Mouse (Mus musculus) spleen, adult 2 months (tissue): ENCODE results near the gene Tmem100. TPM values are rescaled to one million over a fixed set of nuclear protein-coding genes. Genes with fewer than 3 reads are reported as not detected.

Source experiments
- DNase-seq, 2 experiments: peaks; one replicate each; pipeline versions ENCODE4 v3.0.0 to v3.0.0-alpha.2; 2012 to 2021; ENCODE audit warnings: low spot score in 2 of 2, low read depth in 1 of 2
- H3K27ac ChIP-seq: fragments of 200-500 bp; 2 replicates; pipeline ENCODE4 v1.5.1; 2012; ENCODE audit warnings: low read length, inconsistent platforms; ENCODE audit not compliant: insufficient read depth
- H3K27me3 ChIP-seq: fragments of 200-500 bp; 2 replicates; pipeline ENCODE4 v1.6.1; 2012; ENCODE audit warnings: mild to moderate bottlenecking, moderate library complexity, low read length, inconsistent platforms; ENCODE audit not compliant: control insufficient read depth, insufficient read depth
- H3K36me3 ChIP-seq: fragments of 200-500 bp; 2 replicates; pipeline ENCODE4 v1.6.1; 2012; ENCODE audit warnings: mild to moderate bottlenecking, low read length, inconsistent platforms; ENCODE audit not compliant: control insufficient read depth, insufficient read depth
- H3K4me1 ChIP-seq: fragments of 200-500 bp; 2 replicates; pipeline ENCODE4 v1.6.1; 2011; ENCODE audit warnings: inconsistent platforms; ENCODE audit not compliant: control insufficient read depth, insufficient read depth, insufficient read length
- H3K4me3 ChIP-seq: fragments of 200-500 bp; 2 replicates; pipeline ENCODE4 v1.5.1; 2011; ENCODE audit warnings: mild to moderate bottlenecking, inconsistent platforms; ENCODE audit not compliant: insufficient read depth, insufficient read length; ENCODE audit errors: extremely low read depth
- CTCF ChIP-seq: fragments of 200-500 bp; IDR thresholded peaks from 2 replicates; pipeline ENCODE4 v1.5.1; 2011; ENCODE audit warnings: mild to moderate bottlenecking, inconsistent platforms; ENCODE audit not compliant: insufficient read depth, insufficient read length, insufficient replicate concordance; ENCODE audit errors: extremely low read depth
- POLR2A ChIP-seq: fragments of 200-500 bp; IDR thresholded peaks from 2 replicates; pipeline ENCODE4 v1.6.1; 2011; ENCODE audit warnings: low read depth, low read length, inconsistent platforms
- WGBS: fragments of 180-500 bp; shearing (Covaris S2); methylation state at CpG from one replicate; pipeline ENCODE4 v1.1.7; 2018; 5-methylcytosine and 5-hydroxymethylcytosine counted together
- polyA plus RNA-seq: library from polyadenylated mRNA; depleted of rRNA; stranded (reverse); fragments of >200 nt; gene quantifications from 2 replicates; pipeline ENCODE4 v1.2.3, GENCODE M21; 2012

Gene Tmem100
- polyA plus RNA-seq, 1 experiment = 0.42 TPM

GRCm38 (mm10) chr11:90057070-90057469 is 26.9 kb downstream of the Tmem100 start:
- H3K36me3 ChIP-seq = no peaks in the 10 kb centered on the region
- 79% methylated on average over 2 of the region's 2 CpGs for WGBS
- no peak overlapping the region for H3K4me3 ChIP-seq
- no peak overlapping the region for H3K27ac ChIP-seq
- DNase-seq = no peak
- H3K27me3 ChIP-seq = no peaks in the 10 kb centered on the region
- TF ChIP-seq POLR2A (no peak), CTCF (no peak)
- H3K4me1 ChIP-seq = no peaks in the 10 kb centered on the region

- TF ChIP-seq POLR2A = no peak
- TF ChIP-seq CTCF = no peak
- no peak for DNase-seq
Observed at GRCm38 (mm10) chr11:90059241-90059640, 29.1 kb downstream of the Tmem100 start.

GRCm38 (mm10) chr11:90062657-90063056 is 32.5 kb downstream of the Tmem100 start:
- no peaks in the 10 kb centered on the region for H3K4me1 ChIP-seq
- no peaks in the 10 kb centered on the region for H3K27me3 ChIP-seq
- no peaks in the 10 kb centered on the region for H3K36me3 ChIP-seq
- 86% methylated on average over 3 of the region's 3 CpGs for whole genome bisulfite sequencing
- DNase-seq = no peak
- TF ChIP-seq POLR2A = no peak
- no peak for TF ChIP-seq CTCF
- no peak overlapping the region for H3K27ac ChIP-seq
- no peak overlapping the region for H3K4me3 ChIP-seq

More at GRCm38 (mm10) chr11:90059241-90059640, 29.1 kb downstream of the Tmem100 start:
- Histone ChIP-seq H3K4me3 (no peak overlapping the region), H3K36me3 (no peaks in the 10 kb centered on the region), H3K4me1 (no peaks in the 10 kb centered on the region), H3K27me3 (no peaks in the 10 kb centered on the region), H3K27ac (no peak overlapping the region)

GRCm38 (mm10) chr11:90066405-90067250 is 36.5 kb downstream of the Tmem100 start:
- 91% methylated on average over 23 of the region's 23 CpGs for WGBS
- no peak for TF ChIP-seq CTCF
- no peak for TF ChIP-seq POLR2A

GRCm38 (mm10) chr11:90071747-90072146 is 41.6 kb downstream of the Tmem100 start:
- Histone ChIP-seq H3K36me3 (no peaks in the 10 kb centered on the region), H3K27ac (no peak overlapping the region), H3K4me1 (no peaks in the 10 kb centered on the region), H3K27me3 (no peaks in the 10 kb centered on the region), H3K4me3 (no peak overlapping the region)
- DNase-seq = no peak
- no peak for TF ChIP-seq POLR2A
- WGBS = 28% methylated on average over 9 of the region's 9 CpGs

More at GRCm38 (mm10) chr11:90066405-90067250, 36.5 kb downstream of the Tmem100 start:
- Histone ChIP-seq H3K4me3 (no peak overlapping the region), H3K4me1 (no peaks in the 10 kb centered on the region), H3K36me3 (no peaks in the 10 kb centered on the region), H3K27ac (no peak overlapping the region), H3K27me3 (no peaks in the 10 kb centered on the region)
- DNase-seq = no peak

GRCm38 (mm10) chr11:90073201-90073600 is 43.1 kb downstream of the Tmem100 start:
- H3K27ac ChIP-seq = no peak overlapping the region
- TF ChIP-seq CTCF (no peak), POLR2A (no peak)

GRCm38 (mm10) chr11:90076666-90077065 is 46.5 kb downstream of the Tmem100 start:
- H3K27ac ChIP-seq = no peak overlapping the region
- DNase-seq = no peak
- no peaks in the 10 kb centered on the region for H3K27me3 ChIP-seq
- no peak overlapping the region for H3K4me3 ChIP-seq
- TF ChIP-seq POLR2A = no peak
- no peak for TF ChIP-seq CTCF
- H3K4me1 ChIP-seq = no peaks in the 10 kb centered on the region
- H3K36me3 ChIP-seq = no peaks in the 10 kb centered on the region
- WGBS = 87% methylated on average over 3 of the region's 3 CpGs

More at GRCm38 (mm10) chr11:90073201-90073600, 43.1 kb downstream of the Tmem100 start:
- H3K36me3 ChIP-seq = no peaks in the 10 kb centered on the region
- H3K4me3 ChIP-seq = no peak overlapping the region
- no peaks in the 10 kb centered on the region for H3K27me3 ChIP-seq
- no peak for DNase-seq
- WGBS = 68% methylated on average over 5 of the region's 5 CpGs
- H3K4me1 ChIP-seq = no peaks in the 10 kb centered on the region
